Mouse (Mus musculus) stomach, postnatal 0 days (tissue): ENCODE results near the gene Rdx.

Experiments
- CTCF ChIP-seq: IDR thresholded peaks from 2 replicates; pipeline ENCODE4 v1.5.1; 2016; ENCODE audit warnings: antibody characterized with exemption, low read depth, mild to moderate bottlenecking, moderate library complexity
- EP300 ChIP-seq: optimal IDR thresholded peaks from 2 replicates; pipeline ENCODE3; 2016; ENCODE audit warnings: antibody characterized with exemption

DNA sequence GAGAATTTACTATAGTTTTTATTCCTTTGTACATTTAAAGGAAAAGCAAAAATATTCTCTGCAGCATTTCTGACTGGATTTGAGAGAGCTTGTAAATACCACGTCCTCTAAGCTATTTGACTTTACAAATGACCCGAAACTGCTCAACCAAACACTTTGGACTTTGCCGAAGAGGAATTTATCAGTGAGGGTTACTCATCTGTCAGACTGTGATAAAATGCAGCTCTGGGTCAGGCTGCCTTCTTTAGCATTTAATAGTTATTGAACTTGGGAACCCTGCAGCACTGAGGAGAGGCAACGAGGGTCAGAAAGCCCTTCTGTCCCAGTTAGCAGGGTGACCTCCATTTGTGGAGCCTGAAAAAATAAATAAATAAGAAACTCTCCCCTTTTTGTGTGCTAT, 43.5 kb upstream of the Rdx start:
- TF ChIP-seq CTCF: no peak
- TF ChIP-seq EP300: no peak
